Mouse (Mus musculus): Measurements from ENCODE around the gene Prkcb.

Prkcb gene

GRCm38 (mm10) chr7:122520850-122521638, 232.5 kb downstream of the Prkcb start:
- in situ Hi-C loops (cut with MboI): no loop called here

- in situ Hi-C loops (cut with MboI): no loop called here
Observed at GRCm38 (mm10) chr7:122528201-122528600, 239.7 kb downstream of the Prkcb start.

- in situ Hi-C loops (cut with MboI): no loop called here
Observed at GRCm38 (mm10) chr7:122528646-122529045, 240.1 kb downstream of the Prkcb start.

- in situ Hi-C loops (cut with MboI): no loop called here
Observed at GRCm38 (mm10) chr7:122533566-122534360, 245.2 kb downstream of the Prkcb start.

GRCm38 (mm10) chr7:122544616-122545015, 256.1 kb downstream of the Prkcb start:
- in situ Hi-C loops (cut with MboI): no loop called here

DNA sequence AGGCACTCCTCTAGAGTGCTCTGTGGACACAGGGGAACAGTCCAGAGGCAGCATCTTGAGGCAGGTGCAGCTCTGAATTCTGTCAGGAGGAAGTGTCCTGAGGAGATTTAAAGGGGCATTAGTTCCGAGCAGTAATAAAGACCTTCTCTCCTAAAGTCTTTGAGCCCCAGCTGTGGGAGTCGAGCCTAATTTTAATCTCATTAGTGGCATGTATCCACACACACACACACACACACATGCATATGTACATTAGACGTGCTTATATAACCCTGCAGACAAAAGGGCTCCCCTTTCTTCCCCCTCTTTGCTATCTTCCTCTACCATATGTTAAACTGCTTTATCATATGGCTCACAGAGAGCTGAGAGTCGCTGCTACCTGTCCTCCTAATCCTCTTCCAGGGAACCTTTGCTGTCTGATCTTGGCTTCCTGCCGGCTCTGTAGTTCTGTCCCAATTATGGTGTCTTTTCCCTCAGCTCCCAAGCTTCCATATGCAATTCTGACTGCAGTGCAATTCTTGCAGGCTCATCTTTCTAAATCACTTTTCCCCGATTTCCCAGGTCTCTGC, 268.1 kb downstream of the Prkcb start:
- in situ Hi-C loops (cut with MboI): no loop called here

GRCm38 (mm10) chr7:122558085-122558811, 269.7 kb downstream of the Prkcb start:
- in situ Hi-C loops (cut with MboI): no loop called here

- in situ Hi-C loops (cut with MboI): no loop called here
Observed at GRCm38 (mm10) chr7:122558912-122559311, 270.4 kb downstream of the Prkcb start.

DNA sequence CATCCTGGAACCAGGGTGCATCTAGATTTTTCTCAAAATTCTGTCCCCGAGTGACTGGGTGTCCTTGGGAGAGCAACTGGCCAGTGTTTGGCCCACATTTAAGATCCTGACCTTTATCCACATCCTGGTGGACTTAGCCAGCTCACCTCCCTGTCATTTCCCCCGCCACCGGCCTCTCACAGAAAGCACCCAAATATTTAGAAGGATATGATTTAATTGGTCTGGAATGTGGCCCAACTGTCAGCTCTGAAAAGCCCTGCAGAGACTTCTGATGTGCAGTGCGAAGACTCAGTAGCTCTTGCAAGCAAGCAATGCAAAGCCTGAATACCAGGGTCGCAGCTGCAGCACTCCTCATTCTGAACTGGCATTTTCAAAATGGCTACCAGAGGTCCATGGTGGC, 274.0 kb downstream of the Prkcb start:
- in situ Hi-C loops (cut with MboI): no loop called here

DNA sequence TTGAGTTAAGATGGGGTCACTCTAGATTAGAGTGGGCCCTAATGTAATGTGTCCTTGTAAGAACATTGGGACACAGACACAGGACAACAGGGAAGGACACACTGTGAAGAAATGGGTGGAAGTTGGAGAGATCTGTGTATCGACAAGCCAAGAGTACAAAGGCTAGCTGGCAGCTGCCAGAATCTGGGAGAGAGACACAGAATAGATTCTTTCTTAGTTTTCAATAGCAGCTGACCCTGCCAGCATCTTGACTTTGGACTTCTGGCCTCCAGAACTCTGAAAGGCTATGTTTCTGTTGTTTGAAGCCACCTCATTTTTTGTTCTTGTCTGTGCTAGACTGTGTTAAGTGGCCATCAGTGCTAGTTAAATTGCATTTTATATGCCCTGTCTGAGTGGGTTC, 276.8 kb downstream of the Prkcb start:
- in situ Hi-C loops (cut with MboI): no loop called here

GRCm38 (mm10) chr7:122566011-122566410, 277.5 kb downstream of the Prkcb start:
- in situ Hi-C loops (cut with MboI): no loop called here

DNA sequence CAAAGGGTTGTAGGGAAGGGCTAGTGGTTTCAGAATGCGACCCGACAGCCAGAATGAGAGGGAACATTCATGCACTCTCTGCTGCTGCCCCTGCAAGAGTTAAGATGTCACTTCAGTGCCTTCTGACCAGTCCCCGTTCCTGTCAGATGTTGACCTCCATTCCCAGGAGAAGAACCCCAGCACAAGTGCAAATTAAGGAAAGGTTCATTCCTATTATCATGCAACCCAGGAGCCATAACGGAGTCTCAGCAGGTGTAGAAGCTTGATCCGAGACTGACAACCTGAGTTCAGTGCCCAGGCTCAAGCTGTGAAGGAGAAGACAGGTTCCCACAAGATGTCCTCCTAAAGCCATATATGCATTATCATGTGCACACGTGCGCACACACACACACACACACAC, 280.2 kb downstream of the Prkcb start:
- in situ Hi-C loops (cut with MboI): no loop called here

DNA sequence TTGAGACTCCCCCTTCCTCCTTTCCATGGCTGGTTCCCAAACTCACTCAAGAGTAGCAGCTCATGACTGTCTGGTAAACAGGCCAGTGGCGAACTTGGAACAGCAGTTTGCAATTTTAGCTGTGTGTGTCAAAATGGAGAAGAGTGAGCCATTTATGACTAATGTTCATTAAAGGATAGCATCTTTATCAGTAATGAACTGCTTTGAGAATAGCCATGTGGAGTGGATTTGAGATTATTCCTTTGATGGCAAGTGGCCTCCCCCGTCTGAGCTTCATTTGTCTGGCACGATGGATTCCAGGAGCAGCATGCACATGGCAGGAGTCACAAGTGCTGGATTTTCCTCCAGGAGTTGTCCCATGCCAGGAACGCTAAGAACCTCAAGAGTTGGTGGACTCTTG, 281.9 kb downstream of the Prkcb start:
- in situ Hi-C loops (cut with MboI): no loop called here

- in situ Hi-C loops (cut with MboI): no loop called here
Observed at GRCm38 (mm10) chr7:122573101-122573635, 284.6 kb downstream of the Prkcb start.

DNA sequence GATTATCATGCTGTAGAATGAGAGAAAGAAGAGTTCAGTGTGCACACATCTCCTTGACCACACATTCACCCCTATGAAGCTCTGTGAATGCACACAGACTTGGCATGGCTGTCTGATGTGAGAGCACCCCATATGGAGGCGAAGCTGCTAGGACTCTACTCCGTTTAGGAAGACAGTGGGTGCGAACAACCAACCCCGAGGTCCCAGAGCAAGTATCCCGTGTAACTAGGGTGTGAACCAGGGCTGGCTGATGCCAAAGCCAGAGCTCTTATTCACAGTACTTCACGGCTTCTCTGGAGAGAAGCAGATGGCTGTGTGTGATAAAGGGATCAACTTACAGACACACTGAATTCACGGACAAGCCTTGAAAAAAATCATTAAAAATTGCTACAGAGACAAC, 285.9 kb downstream of the Prkcb start:
- in situ Hi-C loops (cut with MboI): no loop called here

DNA sequence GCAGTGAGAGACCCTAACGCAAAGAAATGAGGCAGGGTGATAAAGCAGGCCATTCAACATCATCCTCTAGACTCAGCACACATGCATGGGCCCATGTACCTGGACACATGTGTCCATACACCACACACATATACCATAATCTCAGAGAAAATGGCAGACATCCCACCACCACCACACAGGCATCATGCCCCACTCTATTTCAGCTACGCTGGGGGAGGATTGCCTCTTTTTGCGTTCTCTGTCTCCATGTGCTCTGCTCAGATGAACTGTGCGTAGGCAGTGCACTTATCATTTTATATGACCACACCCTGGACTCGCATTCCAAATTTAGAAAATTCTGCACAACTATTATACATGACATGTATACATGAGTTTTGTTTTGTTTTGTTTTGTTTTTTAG, 286.5 kb downstream of the Prkcb start:
- in situ Hi-C loops (cut with MboI): no loop called here

GRCm38 (mm10) chr7:122575506-122575905, 287.0 kb downstream of the Prkcb start:
- in situ Hi-C loops (cut with MboI): no loop called here

GRCm38 (mm10) chr7:122577571-122577970, 289.0 kb downstream of the Prkcb start:
- in situ Hi-C loops (cut with MboI): no loop called here

GRCm38 (mm10) chr7:122579461-122580157, 291.1 kb downstream of the Prkcb start:
- in situ Hi-C loops (cut with MboI): no loop called here

DNA sequence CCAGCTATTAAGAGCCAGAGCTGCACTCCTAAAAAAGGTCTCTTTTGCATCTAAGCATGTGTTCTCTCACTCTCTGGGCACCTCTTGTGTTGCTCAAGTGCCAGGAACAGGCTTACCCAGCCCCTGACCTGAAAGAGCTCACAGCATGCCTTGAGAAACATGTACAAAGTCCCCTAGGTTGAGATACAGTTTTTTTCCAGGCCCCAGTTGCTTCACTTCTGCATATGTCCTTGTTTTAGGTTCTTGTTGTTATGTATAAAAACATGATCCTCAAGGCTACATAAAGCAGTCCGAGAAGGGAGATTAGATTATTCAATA, 291.6 kb downstream of the Prkcb start:
- in situ Hi-C loops (cut with MboI): no loop called here

GRCm38 (mm10) chr7:122584421-122585151, 296.0 kb downstream of the Prkcb start:
- in situ Hi-C loops (cut with MboI): no loop called here
